Mouse (Mus musculus) kidney, adult 2 months (tissue): Measurements from ENCODE around the gene Rnf128. TPM values are rescaled to one million over a fixed set of nuclear protein-coding genes. Genes with fewer than 3 reads are reported as not detected.

ENCODE experiments used
- DNase-seq: peaks from one replicate; pipeline ENCODE4 v3.0.0; 2021
- H3K27ac ChIP-seq: fragments of 200-500 bp; 2 replicates; pipeline ENCODE4 v1.5.1; 2012; ENCODE audit warnings: low read depth, low read length, control low read depth, inconsistent platforms; ENCODE audit not compliant: insufficient read depth
- H3K27me3 ChIP-seq: fragments of 200-500 bp; replicated peaks from 2 replicates; pipeline ENCODE4 v1.6.1; 2012; ENCODE audit warnings: mild to moderate bottlenecking, moderate library complexity, low read length, inconsistent platforms; ENCODE audit not compliant: control insufficient read depth, insufficient read depth
- H3K36me3 ChIP-seq: fragments of 200-500 bp; 2 replicates; pipeline ENCODE4 v1.6.1; 2012; ENCODE audit warnings: mild to moderate bottlenecking, moderate library complexity, low read length, inconsistent platforms; ENCODE audit not compliant: control insufficient read depth, insufficient read depth
- H3K4me1 ChIP-seq: fragments of 200-500 bp; 2 replicates; pipeline ENCODE4 v1.6.1; 2011; ENCODE audit warnings: low read length; ENCODE audit not compliant: control insufficient read depth, insufficient read depth
- H3K4me3 ChIP-seq: fragments of 200-500 bp; 2 replicates; pipeline ENCODE4 v1.5.1; 2011; ENCODE audit warnings: mild to moderate bottlenecking, low read depth, low read length, control low read depth; ENCODE audit not compliant: insufficient read depth
- CTCF ChIP-seq: fragments of 200-500 bp; conservative IDR thresholded peaks from 2 replicates; pipeline ENCODE4 v1.5.1; 2011; ENCODE audit warnings: low read depth, mild to moderate bottlenecking, control low read depth, low read length, moderate library complexity, mixed read lengths; ENCODE audit not compliant: insufficient read depth, insufficient read length
- POLR2A ChIP-seq: fragments of 200-500 bp; IDR thresholded peaks from one replicate; pipeline ENCODE4 v1.6.1; 2011; ENCODE audit warnings: low read depth, low read length, control low read depth
- WGBS: fragments of 180-500 bp; shearing (Covaris S2); methylation state at CpG from one replicate; pipeline ENCODE4 v1.1.7; 2018; 5-methylcytosine and 5-hydroxymethylcytosine counted together
- polyA plus RNA-seq: library from polyadenylated mRNA; depleted of rRNA; stranded (reverse); fragments of >200 nt; gene quantifications from 2 replicates; pipeline ENCODE4 v1.2.3, GENCODE M21; 2012

Gene Rnf128
- polyA plus RNA-seq, 1 experiment = 28.9 TPM

DNA sequence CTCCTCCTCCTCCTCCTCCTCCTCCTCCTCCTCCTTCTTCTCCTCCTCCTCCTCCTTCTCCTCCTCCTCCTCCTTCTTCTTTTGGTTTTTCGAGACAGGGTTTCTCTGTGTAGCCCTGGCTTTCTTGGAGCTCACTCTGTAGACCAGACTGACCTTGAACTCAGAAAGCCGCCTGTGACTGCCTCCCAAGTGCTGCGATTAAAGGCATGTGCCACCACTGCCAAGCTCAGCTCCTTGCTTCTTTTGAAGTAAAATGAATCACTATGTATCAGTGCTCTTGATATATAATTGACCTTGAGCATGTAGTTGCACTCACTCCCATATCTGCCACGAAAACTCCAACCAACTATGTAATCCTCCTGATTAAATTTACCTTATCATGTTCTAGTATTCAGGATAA lies 59.0 kb downstream of the Rnf128 start:
- Histone ChIP-seq H3K27ac (no peak overlapping the region), H3K36me3 (no peaks in the 10 kb centered on the region), H3K27me3 (no peaks in the 10 kb centered on the region), H3K4me3 (no peak overlapping the region), H3K4me1 (no peaks in the 10 kb centered on the region)
- TF ChIP-seq CTCF = no peak
- no peak for TF ChIP-seq POLR2A
- WGBS = 76% methylated on average over 3 of the region's 4 CpGs
- DNase-seq = no peak

GRCm38 (mm10) chrX:139634758-139635157 lies 71.6 kb downstream of the Rnf128 start:
- Histone ChIP-seq H3K27ac (no peak overlapping the region), H3K4me3 (no peak overlapping the region), H3K4me1 (no peaks in the 10 kb centered on the region), H3K36me3 (no peaks in the 10 kb centered on the region), H3K27me3 (no peaks in the 10 kb centered on the region)
- TF ChIP-seq CTCF = no peak
- no peak for TF ChIP-seq POLR2A
- no peak for DNase-seq
- WGBS = 65% methylated on average over 4 of the region's 4 CpGs

DNA sequence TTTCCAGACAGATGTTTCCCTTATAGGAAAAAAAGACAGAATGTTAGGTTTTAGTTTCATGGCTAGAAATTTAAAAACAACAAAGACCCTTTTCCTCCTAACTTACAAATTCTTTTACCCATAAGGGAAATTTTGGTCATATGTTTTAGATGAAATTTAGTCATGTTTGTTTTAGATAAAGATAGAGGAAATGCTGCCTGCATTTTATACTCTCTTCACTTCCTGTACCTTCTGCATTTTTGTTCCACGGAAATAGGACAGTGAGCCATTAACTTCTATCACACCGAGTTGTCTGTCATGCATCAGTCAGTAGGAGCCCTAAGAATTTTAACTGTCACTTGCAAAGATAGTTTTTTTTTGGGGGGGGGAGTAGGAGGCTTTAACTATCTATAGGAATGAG lies 76.6 kb downstream of the Rnf128 start:
- WGBS = 18% methylated on average over 2 of the region's 2 CpGs
- H3K27me3 ChIP-seq = no peaks in the 10 kb centered on the region
- no peak overlapping the region for H3K27ac ChIP-seq
- TF ChIP-seq POLR2A (no peak), CTCF (no peak)
- no peak for DNase-seq
- H3K4me3 ChIP-seq = no peak overlapping the region
- H3K4me1 ChIP-seq = no peaks in the 10 kb centered on the region
- H3K36me3 ChIP-seq = no peaks in the 10 kb centered on the region

DNA sequence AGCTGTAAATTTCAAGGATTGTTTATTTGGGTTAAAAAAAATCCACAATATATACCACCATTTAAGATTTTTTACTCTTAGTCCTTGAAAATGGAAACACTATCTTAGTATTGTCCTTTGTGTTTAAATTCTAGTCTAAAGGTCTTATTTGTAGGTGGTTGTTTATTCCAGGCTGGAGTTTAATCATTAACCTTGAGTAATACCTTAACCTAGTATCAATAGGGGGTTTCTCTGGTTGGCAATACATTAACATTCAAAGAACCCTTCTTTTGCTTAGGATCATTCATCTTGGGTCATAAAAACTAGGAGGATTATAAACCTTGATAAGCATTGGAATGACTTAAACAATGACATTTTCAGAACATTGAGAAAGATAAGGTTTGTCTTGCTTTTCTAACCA lies 77.3 kb downstream of the Rnf128 start:
- no peak overlapping the region for H3K27ac ChIP-seq
- no peaks in the 10 kb centered on the region for H3K36me3 ChIP-seq
- peak; percentile 5 for DNase-seq
- TF ChIP-seq POLR2A (no peak), CTCF (no peak)
- no peaks in the 10 kb centered on the region for H3K4me1 ChIP-seq
- no peak overlapping the region for H3K4me3 ChIP-seq
- H3K27me3 ChIP-seq = no peaks in the 10 kb centered on the region

DNA sequence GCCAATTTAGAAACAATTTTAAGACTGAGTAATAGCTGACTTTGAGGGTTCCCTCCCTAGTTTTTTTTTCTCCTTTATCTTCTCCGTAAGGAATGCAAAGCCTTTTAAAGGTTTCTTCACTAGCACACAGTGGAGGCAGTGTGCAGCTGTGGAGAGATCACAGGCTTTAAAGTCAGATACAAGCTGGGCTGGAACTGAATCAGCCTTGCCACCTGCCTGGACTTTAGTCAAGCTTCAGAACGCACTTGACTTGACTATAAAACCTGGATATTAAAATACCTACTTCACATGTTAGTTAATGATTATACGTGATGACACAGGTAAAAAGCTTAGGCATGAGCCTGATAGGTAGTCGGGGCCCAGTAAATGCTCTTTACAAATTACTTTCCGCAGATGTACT lies 89.1 kb downstream of the Rnf128 start:
- WGBS = 29% methylated on average over 5 of the region's 5 CpGs
- Histone ChIP-seq H3K27me3 (no peaks in the 10 kb centered on the region), H3K27ac (no peak overlapping the region)

DNA sequence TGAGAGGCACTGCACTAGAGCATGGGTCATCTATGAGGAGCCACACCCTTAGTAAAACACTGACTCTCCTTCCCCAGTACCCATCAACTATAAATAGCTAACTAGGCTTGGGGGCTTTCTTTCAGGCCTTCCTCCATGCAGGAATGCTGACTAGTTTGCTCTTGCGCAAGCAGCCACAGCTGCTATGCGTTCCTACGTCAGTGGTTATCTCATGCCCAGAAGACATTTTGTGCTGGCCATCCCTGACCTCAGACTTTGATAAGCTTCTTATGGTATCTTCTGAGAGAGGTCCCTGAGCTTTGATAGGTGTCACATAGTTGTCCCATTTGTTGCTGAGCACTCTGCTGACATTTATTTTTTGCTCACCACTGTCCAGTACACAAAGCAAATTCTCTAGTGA lies 90.2 kb downstream of the Rnf128 start:
- Histone ChIP-seq H3K27ac (no peak overlapping the region), H3K4me1 (no peaks in the 10 kb centered on the region), H3K36me3 (no peaks in the 10 kb centered on the region), H3K4me3 (no peak overlapping the region), H3K27me3 (no peaks in the 10 kb centered on the region)
- DNase-seq = no peak
- 48% methylated on average over 3 of the region's 3 CpGs for WGBS
- TF ChIP-seq CTCF (no peak), POLR2A (no peak)

More for the DNA sequence above, 89.1 kb downstream of the Rnf128 start:
- no peaks in the 10 kb centered on the region for H3K36me3 ChIP-seq
- no peak overlapping the region for H3K4me3 ChIP-seq
- TF ChIP-seq POLR2A (no peak), CTCF (no peak)
- H3K4me1 ChIP-seq = no peaks in the 10 kb centered on the region
- peak; percentile 60 for DNase-seq

DNA sequence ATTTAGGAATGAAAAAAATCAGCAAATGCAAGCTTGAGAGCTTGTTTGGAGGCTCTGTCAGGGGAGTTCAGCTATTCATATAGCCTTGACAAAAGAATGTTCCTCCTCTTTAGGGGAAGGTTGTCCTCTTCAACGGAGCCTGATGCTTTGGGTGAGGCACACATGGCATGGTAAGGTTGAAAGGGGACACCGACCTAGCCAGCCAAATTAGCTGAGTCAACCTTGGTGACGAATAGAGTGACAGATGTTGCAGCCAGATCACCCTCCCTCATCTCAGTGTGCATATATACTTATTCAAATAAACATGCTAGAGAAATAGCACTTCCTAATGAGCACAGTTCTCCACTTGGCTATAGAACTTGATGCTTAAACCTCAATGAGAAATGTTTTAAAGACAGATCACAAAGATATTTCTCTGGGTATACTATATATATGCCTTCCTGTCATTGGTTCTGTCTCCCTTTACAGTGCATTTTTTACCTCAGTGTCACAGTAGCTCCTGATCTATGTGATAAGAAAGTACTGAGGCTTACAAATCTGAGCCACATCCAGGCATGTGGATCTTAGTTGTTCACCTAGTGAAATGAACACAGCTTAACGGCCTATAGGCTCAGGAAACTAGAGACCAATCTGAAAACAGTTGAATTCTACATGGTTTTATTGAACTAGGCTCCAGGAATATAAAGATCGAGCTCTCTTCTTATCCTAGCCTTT lies 91.4 kb downstream of the Rnf128 start:
- WGBS = 56% methylated on average over 5 of the region's 5 CpGs
- Histone ChIP-seq H3K27ac (no peak overlapping the region), H3K27me3 (no peaks in the 10 kb centered on the region), H3K4me1 (no peaks in the 10 kb centered on the region), H3K4me3 (no peak overlapping the region), H3K36me3 (no peaks in the 10 kb centered on the region)
- TF ChIP-seq POLR2A = no peak
- no peak for TF ChIP-seq CTCF
- no peak for DNase-seq
